Mouse (Mus musculus): ENCODE data around the gene Acsl5.

DNA sequence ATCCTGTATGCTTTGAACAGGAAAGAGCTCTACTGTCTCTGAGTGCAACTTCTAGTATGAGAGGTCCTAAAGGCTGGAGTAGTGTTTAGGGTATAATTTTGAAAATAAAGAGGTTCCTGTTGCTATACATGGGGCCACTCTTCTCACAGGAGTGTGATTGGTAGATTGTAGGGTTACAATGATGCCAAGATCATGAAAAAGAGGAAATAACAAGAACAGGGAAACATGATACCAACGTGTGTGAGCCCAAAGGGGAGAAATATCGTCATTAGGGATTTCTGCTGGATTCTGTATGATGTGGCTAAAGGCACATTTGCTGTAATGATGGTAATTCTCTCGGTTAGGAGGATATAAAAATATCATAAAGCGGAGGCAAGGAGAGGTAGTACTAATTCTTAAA is 34.3 kb downstream of the Acsl5 start:
- no peak for TF ChIP-seq EP300 (optimal IDR thresholded peaks at IDR 0.05)
- no peak for TF ChIP-seq CTCF (IDR thresholded peaks at IDR 0.05; ENCODE audit: low read depth)
